Mouse (Mus musculus) forebrain, embryonic 11.5 days (tissue): Measurements from ENCODE around the gene Plk3. TPM values are rescaled to one million over a fixed set of nuclear protein-coding genes. Genes with fewer than 3 reads are reported as not detected.

Experiments used
- ATAC-seq: fragments of 200-750 bp; cut with Nextera tagmentation; replicated peaks from 2 replicates; pipeline ENCODE4 v1.8.0; 2017; ENCODE audit warnings: moderate TSS enrichment; ENCODE audit not compliant: low FRiP score
- DNase-seq: peaks from one replicate; pipeline ENCODE4 v3.0.0-alpha.2; 2017; ENCODE audit warnings: low spot score
- H3K27ac ChIP-seq: fragments of 300-500 bp; sonication (generic); 2 replicates; pipeline ENCODE4 v1.5.1; 2014; ENCODE audit warnings: low read depth, low read length
- H3K27me3 ChIP-seq: fragments of 300-500 bp; sonication (generic); 2 replicates; pipeline ENCODE4 v1.6.1; 2014; ENCODE audit warnings: mild to moderate bottlenecking, low read length, mixed read lengths; ENCODE audit not compliant: control insufficient read depth, insufficient read depth
- H3K36me3 ChIP-seq: fragments of 300-500 bp; sonication (generic); 2 replicates; pipeline ENCODE4 v1.6.1; 2014; ENCODE audit warnings: mild to moderate bottlenecking, low read length, moderate library complexity, mixed read lengths; ENCODE audit not compliant: control insufficient read depth, insufficient read depth
- H3K4me1 ChIP-seq: fragments of 300-500 bp; sonication (generic); replicated peaks from 2 replicates; pipeline ENCODE4 v1.6.1; 2014; ENCODE audit warnings: low read length, mixed read lengths; ENCODE audit not compliant: control insufficient read depth, insufficient read depth
- H3K4me2 ChIP-seq: fragments of 300-500 bp; sonication (generic); 2 replicates; pipeline ENCODE4 v1.6.1; 2014; ENCODE audit warnings: low read depth, mild to moderate bottlenecking, low read length, moderate library complexity, mixed read lengths; ENCODE audit not compliant: severe bottlenecking
- H3K4me3 ChIP-seq: fragments of 300-500 bp; sonication (generic); 2 replicates; pipeline ENCODE4 v1.5.1; 2014; ENCODE audit warnings: low read depth, low read length
- H3K9ac ChIP-seq: fragments of 300-500 bp; sonication (generic); 2 replicates; pipeline ENCODE4 v1.6.1; 2014; ENCODE audit warnings: low read length
- H3K9me3 ChIP-seq: fragments of 300-500 bp; sonication (generic); 2 replicates; pipeline ENCODE4 v1.6.1; 2016; ENCODE audit warnings: low read length, mixed read lengths; ENCODE audit not compliant: control insufficient read depth
- WGBS: fragments of 180-500 bp; shearing (Covaris S2); extraction: QIAGEN DNeasy Blood & Tissue Kit; methylation state at CpG from one replicate; pipeline ENCODE4 v1.1.7; 2014; 5-methylcytosine and 5-hydroxymethylcytosine counted together
- polyA plus RNA-seq: library from polyadenylated mRNA; unstranded; fragments of >200 nt; fragmentation: Nextera tagmentation; extraction: Ambion mirVana; gene quantifications from 2 replicates; pipeline ENCODE4 v1.2.1, GENCODE M21; 2014

Gene Plk3
- polyA plus RNA-seq, 1 experiment from 2014 or later, result 16.0 TPM

- Histone ChIP-seq H3K4me3 (peak overlapping the region; percentile 99), H3K4me2 (peak overlapping the region; percentile 84), H3K9me3 (no peaks in the 10 kb centered on the region), H3K36me3 (peaks cover 33% of the 10 kb centered on the region), H3K27me3 (no peaks in the 10 kb centered on the region), H3K9ac (peak overlapping the region; percentile 98), H3K27ac (peak overlapping the region; percentile 85), H3K4me1 (peaks cover 2% of the 10 kb centered on the region; the same call in 1 of the 2 replicates)
- DNase-seq (peak; percentile 62), ATAC-seq (no peak)
- 2% methylated on average over 44 of the region's 44 CpGs for WGBS
Measured at GRCm38 (mm10) chr4:117155020-117155791, 21.4 kb upstream of the Plk3 start.

DNA sequence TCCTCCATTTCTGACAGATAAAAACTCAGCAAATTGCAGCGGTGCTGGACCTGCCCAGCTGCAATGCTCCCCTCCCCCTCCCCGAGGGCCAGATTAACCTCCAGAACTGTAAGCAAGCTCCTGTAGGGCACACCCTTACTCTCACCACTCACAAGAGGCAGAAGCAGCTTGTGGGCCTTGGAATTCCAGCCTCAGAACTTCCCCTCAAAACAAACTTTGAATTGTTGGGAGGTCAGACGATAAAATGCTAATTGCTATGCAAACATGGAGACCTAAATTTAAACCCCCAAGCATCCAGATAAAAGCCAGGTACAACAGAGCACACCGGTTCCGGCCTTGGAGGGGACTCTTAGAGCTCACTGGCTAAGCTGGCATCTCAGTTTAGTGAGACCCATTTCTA is 19.0 kb upstream of the Plk3 start:
- peaks cover 34% of the 10 kb centered on the region for H3K36me3 ChIP-seq
- no peak overlapping the region for H3K4me3 ChIP-seq
- no peak overlapping the region for H3K27ac ChIP-seq
- H3K4me2 ChIP-seq, result no peak overlapping the region
- WGBS, result 90% methylated on average over 5 of the region's 5 CpGs
- peaks cover 2% of the 10 kb centered on the region; the same call in 1 of the 2 replicates for H3K4me1 ChIP-seq
- no peak overlapping the region for H3K9ac ChIP-seq
- no peaks in the 10 kb centered on the region for H3K9me3 ChIP-seq
- H3K27me3 ChIP-seq, result no peaks in the 10 kb centered on the region
- no peak for DNase-seq
- no peak for ATAC-seq

DNA sequence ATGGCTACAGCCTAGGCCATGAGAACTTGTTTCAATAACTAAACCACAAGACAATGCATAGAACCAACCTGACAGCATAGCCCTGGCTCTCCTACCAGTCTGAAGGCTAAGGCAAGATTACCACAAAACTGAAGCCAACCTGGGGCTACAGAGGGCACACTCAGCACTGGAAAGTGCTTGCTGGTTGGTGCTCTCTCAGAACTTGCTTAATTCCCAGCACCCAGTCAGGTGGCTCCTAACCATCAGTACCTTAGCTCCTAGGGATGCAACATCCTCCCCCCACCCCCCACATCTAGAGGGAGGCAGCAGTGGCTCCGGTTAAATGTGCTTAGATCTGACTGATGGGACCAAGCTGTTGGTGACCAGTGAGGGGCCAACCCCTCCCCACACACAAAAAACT is 17.7 kb upstream of the Plk3 start:
- peaks cover 34% of the 10 kb centered on the region for H3K36me3 ChIP-seq
- H3K4me3 ChIP-seq, result no peak overlapping the region
- WGBS, result 89% methylated on average over 1 of the region's 1 CpGs
- DNase-seq (no peak), ATAC-seq (no peak)
- no peaks in the 10 kb centered on the region for H3K9me3 ChIP-seq
- no peak overlapping the region for H3K4me2 ChIP-seq
- H3K27ac ChIP-seq, result no peak overlapping the region
- no peak overlapping the region for H3K9ac ChIP-seq
- no peaks in the 10 kb centered on the region for H3K27me3 ChIP-seq
- H3K4me1 ChIP-seq, result peaks cover 2% of the 10 kb centered on the region; the same call in 1 of the 2 replicates

DNA sequence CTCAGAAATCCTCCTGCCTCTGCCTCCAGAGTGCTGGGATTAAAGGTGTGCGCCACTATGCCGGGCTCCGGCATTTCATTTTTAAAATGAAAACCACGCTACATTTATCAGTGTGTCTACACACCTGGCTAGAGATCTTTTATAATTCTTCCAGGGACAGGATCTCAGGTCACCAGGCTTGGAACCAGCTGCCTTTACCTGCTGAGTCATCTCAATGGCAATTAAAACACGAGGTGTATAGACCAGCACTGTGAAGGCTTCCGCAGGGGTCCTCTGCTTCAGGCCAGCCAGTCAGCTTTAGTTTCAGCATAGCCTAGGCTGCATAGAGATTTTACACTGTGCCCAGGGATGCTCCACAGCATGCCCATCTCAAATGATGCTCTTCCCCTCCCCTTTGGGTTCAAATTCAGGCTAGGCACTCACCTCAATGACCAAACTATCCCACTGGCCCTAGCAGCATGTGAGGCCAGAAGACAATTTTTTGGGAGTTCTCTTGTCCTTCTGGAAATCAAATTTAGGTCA is 16.5 kb upstream of the Plk3 start:
- ATAC-seq (no peak), DNase-seq (no peak)
- peaks cover 34% of the 10 kb centered on the region for H3K36me3 ChIP-seq

DNA sequence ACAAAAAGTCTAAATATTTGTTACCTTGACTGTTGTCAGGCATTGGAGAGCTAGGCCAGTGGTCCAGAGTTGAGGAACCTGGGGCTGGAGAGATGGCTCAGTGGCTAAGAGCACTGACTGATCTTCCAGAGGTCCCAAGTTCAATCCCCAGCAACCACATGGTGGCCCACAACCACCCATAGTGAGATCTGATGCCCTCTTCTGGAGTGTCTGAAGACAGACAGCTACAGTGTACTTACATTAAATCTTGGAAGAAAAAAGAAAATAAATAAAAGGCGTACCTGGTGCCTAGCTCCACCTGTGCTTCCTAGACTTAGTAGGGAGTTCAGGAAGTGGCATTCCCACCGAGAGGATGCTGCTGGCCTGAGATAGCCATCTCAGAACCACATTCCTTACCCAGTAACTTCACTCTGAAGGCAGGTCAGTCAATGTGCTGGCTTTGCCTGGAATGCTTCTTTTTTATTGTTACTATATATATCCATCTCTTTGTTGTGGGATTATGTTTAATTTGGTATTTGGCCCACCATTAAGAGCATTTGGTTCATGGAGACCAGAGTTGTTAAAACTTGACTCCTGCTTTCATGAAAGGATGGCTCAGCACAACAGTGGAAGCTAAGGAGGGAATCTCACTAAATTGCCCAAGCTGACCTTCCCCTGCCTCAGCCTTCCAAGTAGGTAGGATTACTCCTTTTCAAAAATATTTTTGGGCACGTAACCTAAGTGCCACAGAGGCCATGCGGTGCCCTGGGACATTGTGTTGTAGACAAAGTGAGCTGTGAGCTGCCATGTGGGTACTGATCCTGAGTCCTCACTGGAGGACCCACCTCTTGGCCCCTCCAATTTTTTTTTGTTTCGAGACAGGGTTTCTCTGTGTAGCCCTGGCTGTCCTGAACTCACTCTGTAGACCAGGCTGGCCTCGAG is 15.8 kb upstream of the Plk3 start:
- Histone ChIP-seq H3K4me3 (no peak overlapping the region), H3K27ac (no peak overlapping the region), H3K9me3 (no peaks in the 10 kb centered on the region), H3K4me2 (no peak overlapping the region), H3K9ac (no peak overlapping the region), H3K4me1 (0 out of 2 replicates have a peak, but pooled peaks cover 2% of the 10 kb centered on the region), H3K36me3 (peaks cover 34% of the 10 kb centered on the region), H3K27me3 (no peaks in the 10 kb centered on the region)
- ATAC-seq (no peak), DNase-seq (no peak)
- 78% methylated on average over 6 of the region's 6 CpGs for WGBS

More for the DNA sequence above, 16.5 kb upstream of the Plk3 start:
- Histone ChIP-seq H3K9me3 (no peaks in the 10 kb centered on the region), H3K27ac (no peak overlapping the region), H3K9ac (no peak overlapping the region), H3K27me3 (no peaks in the 10 kb centered on the region), H3K4me1 (peaks cover 2% of the 10 kb centered on the region; the same call in 1 of the 2 replicates), H3K4me2 (no peak overlapping the region), H3K4me3 (no peak overlapping the region)
- 88% methylated on average over 6 of the region's 6 CpGs for WGBS

DNA sequence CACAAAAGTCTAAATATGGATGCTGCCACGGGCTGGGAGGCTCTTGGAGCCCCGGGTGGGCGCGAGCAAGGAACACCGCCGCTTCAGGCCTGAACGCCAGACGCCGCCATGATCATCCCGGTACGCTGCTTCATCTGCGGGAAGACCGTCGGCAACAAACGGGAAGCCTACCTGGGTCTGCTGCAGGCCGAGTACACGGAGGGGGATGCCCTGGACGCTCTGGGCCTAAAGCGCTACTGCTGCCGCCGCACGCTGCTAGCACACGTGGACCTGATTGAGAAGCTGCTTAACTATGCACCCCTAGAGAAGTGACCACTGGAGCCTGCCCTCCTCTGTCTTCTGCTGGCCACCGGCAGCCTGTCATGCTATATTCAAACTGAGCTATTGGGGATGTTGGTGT is 15.1 kb upstream of the Plk3 start:
- no peak overlapping the region for H3K4me3 ChIP-seq
- H3K4me1 ChIP-seq, result 0 out of 2 replicates have a peak, but pooled peaks cover 2% of the 10 kb centered on the region
- DNase-seq, result peak; percentile 64
- no peak overlapping the region; the same call in 1 of the 2 replicates for H3K9ac ChIP-seq
- 73% methylated on average over 24 of the region's 24 CpGs for WGBS
- ATAC-seq, result no peak
- H3K4me2 ChIP-seq, result no peak overlapping the region
- no peaks in the 10 kb centered on the region for H3K27me3 ChIP-seq
- no peaks in the 10 kb centered on the region for H3K9me3 ChIP-seq
- peaks cover 31% of the 10 kb centered on the region for H3K36me3 ChIP-seq
- H3K27ac ChIP-seq, result no peak overlapping the region

DNA sequence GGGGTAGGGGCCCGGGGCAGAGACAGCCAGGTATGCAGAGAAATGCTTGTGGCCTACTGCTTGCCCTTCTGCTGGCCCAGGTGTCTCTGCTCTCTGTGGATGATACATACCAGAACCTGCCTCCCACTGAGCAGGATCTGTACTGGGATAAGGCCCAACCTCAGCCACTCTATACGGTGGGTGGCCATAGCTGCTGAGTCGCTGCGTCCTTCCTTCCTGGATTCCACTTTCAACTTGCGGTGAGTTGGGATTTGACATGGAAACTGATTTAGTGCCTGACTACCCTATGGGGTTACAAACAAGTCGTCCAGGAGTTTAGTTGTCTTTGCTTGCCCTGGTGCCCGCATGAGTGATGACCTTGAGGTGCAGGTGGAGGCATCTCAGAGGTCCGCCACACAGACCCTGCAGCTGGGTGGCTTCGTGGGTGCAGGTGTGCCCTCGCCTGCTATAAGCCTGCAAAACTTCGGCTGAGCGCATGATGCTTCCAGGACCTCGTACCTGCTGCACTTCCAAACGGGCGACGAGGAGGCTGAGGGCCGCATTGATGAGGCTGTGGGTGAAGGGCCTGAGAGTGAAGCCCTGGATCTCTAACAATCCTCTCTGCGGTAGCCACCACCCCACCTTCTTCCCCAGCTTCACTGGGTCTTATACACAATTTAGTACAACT is 14.4 kb upstream of the Plk3 start:
- Histone ChIP-seq H3K36me3 (peaks cover 26% of the 10 kb centered on the region), H3K4me1 (no peaks in the 10 kb centered on the region), H3K4me2 (no peak overlapping the region), H3K27ac (no peak overlapping the region), H3K4me3 (no peak overlapping the region), H3K9ac (no peak overlapping the region), H3K27me3 (no peaks in the 10 kb centered on the region), H3K9me3 (no peaks in the 10 kb centered on the region)
- WGBS, result 89% methylated on average over 18 of the region's 18 CpGs
- no peak for ATAC-seq
- no peak for DNase-seq

GRCm38 (mm10) chr4:117146176-117146575 is 12.4 kb upstream of the Plk3 start:
- H3K4me3 ChIP-seq, result no peak overlapping the region
- peaks cover 8% of the 10 kb centered on the region for H3K36me3 ChIP-seq
- H3K27me3 ChIP-seq, result no peaks in the 10 kb centered on the region
- H3K4me2 ChIP-seq, result no peak overlapping the region
- no peak overlapping the region for H3K9ac ChIP-seq
- WGBS, result 25% methylated on average over 15 of the region's 15 CpGs
- DNase-seq (peak; percentile 93), ATAC-seq (no peak)
- H3K9me3 ChIP-seq, result no peaks in the 10 kb centered on the region
- no peaks in the 10 kb centered on the region for H3K4me1 ChIP-seq
- no peak overlapping the region for H3K27ac ChIP-seq
